Mouse (Mus musculus) cortical plate, adult 2 months (tissue): ENCODE measurements around the gene Prr23a2. TPM values are rescaled to one million over a fixed set of nuclear protein-coding genes. Genes with fewer than 3 reads are reported as not detected.
"Not testable (repeated sequence)": the region's sequence is repeated elsewhere in the genome, so short reads cannot be mapped to it uniquely, and the experiment has no call there.

Source experiments
- H3K27ac ChIP-seq: fragments of 200-500 bp; 2 replicates; pipeline ENCODE4 v1.5.1; 2012; ENCODE audit warnings: low read length, control low read depth, inconsistent platforms; ENCODE audit not compliant: insufficient read depth
- H3K4me1 ChIP-seq: fragments of 200-500 bp; 2 replicates; pipeline ENCODE4 v1.6.1; 2011; ENCODE audit warnings: low read length; ENCODE audit not compliant: control insufficient read depth, insufficient read depth
- H3K4me3 ChIP-seq: fragments of 200-500 bp; 2 replicates; pipeline ENCODE4 v1.5.1; 2011; ENCODE audit warnings: mild to moderate bottlenecking, low read length, control low read depth; ENCODE audit not compliant: insufficient read depth
- CTCF ChIP-seq: fragments of 200-500 bp; IDR thresholded peaks from 2 replicates; pipeline ENCODE4 v1.5.1; 2011; ENCODE audit warnings: mild to moderate bottlenecking, control low read depth, low read length; ENCODE audit not compliant: insufficient read depth; ENCODE audit errors: extremely low read depth
- POLR2A ChIP-seq: fragments of 200-500 bp; IDR thresholded peaks from 2 replicates; pipeline ENCODE4 v1.6.1; 2011; ENCODE audit warnings: mild to moderate bottlenecking, low read length, control low read depth; ENCODE audit not compliant: insufficient read depth; ENCODE audit errors: extremely low read depth
- polyA plus RNA-seq: library from polyadenylated mRNA; depleted of rRNA; stranded (reverse); fragments of >200 nt; gene quantifications from 2 replicates; pipeline ENCODE4 v1.2.3, GENCODE M21; 2012; rRNA removed

Prr23a2 gene
- polyA plus RNA-seq = not detected in 2 replicates

DNA sequence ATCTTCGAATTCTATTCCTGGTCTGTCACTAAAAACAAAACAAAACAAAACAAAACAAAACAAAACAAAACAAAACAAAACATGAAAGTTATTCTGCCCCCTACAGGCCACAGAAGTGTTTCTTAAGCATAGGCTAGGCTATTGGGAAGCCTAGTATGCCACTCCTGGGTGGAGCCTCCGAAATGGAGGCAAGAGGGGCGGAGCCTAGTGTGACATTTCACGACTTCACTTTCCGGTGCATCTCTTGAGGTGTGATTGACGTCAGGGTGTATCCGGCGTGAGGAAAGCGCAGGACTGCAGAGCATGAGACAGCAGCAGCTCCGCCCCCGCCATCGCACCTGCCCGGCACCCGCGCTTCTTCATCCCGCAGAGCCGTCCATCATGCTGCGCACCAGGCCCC is at the start of gene Prr23a2:
Prr23a2 (plus strand) TSS at position 285 of the 400 bp plus-strand sequence.
- H3K4me1 ChIP-seq = no peaks in the 10 kb centered on the region
- TF ChIP-seq CTCF (no peak), POLR2A (no peak)

DNA sequence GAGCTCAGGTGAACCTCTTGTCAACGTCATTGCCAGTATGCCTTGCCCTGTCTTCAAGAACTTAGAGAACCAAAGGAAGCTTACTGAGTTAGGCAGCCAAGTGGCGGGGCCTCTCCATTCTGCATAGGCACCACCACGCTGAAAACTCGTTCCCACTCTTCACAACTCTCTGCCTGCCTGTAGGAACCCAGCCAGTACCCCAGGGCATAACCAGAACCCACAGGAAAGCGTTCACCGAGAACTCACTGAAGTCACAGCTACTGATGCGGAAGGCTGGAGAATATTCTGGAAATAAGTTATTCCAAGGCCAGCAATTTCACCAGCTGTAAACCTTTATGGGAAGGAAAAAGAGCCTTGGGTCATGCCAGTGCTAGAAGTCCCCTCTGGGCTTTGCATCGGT is 48.7 kb upstream of the Prr23a2 start:
- Histone ChIP-seq H3K27ac (no peak overlapping the region), H3K4me3 (no peak overlapping the region), H3K4me1 (no peaks in the 10 kb centered on the region)
- no peak for TF ChIP-seq CTCF
- TF ChIP-seq POLR2A = no peak

More for the DNA sequence above, at the start of gene Prr23a2:
- H3K27ac ChIP-seq = no peak within 1 kb of the TSS
- no peak within 1 kb of the TSS for H3K4me3 ChIP-seq

DNA sequence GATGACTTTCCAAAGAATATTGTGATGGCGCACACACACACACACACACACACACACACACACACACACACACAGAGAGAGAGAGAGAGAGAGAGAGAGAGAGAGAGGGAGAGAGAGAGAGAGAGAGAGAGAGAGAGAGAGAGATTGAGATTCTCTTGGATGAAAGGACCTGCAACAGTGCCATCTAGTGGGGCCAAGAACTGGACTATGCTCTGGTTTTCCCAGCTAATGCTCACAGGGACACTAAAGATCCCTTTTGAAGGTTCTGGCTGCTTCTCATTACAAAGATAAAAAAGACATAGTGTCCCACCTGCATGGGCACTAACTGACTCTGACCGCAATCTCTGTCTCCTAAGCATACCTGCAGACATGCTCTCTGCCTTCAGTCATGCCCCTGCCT is 46.8 kb upstream of the Prr23a2 start:
- TF ChIP-seq CTCF = peak; percentile 63
- not testable (repeated sequence) for H3K4me3 ChIP-seq, H3K27ac ChIP-seq, H3K4me1 ChIP-seq

DNA sequence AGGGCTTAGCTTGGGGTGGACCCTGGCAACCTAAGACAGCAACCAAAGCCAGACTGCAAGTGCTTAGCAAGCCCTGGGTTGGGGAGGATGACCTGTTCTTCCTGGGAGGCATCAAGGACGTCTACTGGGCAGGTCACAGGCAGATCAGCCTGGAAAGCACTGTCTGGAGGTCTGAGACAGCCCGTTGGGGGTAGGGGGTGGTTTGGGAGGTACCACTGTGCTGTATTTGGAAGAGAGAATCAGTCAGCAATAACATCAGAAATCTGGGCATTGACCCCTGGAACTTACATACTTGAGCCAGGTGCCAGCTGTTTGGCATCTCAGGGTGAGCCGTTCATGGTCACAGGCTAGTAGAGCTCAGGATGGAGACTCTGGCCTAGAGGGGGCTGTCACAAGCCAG is 40.2 kb upstream of the Prr23a2 start:
- H3K4me3 ChIP-seq = no peak overlapping the region
- TF ChIP-seq POLR2A = no peak
- TF ChIP-seq CTCF = no peak
- no peak overlapping the region for H3K27ac ChIP-seq
- H3K4me1 ChIP-seq = no peaks in the 10 kb centered on the region

DNA sequence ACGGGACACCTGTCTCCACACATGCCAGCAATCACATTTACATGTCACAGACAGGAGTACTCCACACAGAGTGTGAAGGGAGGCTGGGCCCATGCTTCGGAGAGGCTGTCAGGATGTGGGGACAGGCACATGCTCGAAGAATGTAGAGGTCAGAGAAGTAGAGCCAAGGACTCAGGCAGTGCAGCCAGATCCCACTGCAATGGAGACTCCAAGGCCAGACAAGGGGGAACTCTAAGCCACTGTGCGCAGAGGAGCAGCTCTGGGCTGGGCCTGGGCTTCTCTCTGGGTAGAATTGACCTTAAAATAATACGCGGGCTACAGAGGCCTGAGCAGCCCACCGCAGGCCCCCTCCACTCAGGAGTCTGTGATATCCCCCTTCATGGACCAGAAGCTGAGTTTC is 38.7 kb upstream of the Prr23a2 start:
- Histone ChIP-seq H3K4me1 (no peaks in the 10 kb centered on the region), H3K27ac (no peak overlapping the region), H3K4me3 (no peak overlapping the region)
- TF ChIP-seq CTCF = no peak
- TF ChIP-seq POLR2A = no peak

DNA sequence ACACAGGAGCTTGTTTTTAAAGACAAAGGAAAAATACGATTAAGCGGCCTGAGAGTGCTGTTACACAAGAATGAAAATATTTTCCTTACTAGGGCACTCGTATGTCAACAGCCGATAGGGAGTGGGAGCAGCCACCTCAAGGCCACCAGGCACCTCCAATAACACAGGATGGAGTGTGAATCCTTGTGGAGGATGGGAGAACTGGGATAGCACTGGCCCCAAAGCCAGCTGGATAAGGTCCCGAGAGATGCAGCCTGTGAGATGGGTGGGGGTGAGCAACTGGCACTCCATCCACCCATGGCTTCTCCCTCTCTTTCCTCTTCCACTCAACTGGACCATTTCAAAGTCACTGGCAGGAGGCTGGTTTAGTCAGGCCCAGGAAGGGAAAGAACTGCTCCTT is 37.3 kb upstream of the Prr23a2 start:
- H3K4me1 ChIP-seq = no peaks in the 10 kb centered on the region
- TF ChIP-seq CTCF (no peak), POLR2A (no peak)
- H3K4me3 ChIP-seq = no peak overlapping the region
- H3K27ac ChIP-seq = no peak overlapping the region

DNA sequence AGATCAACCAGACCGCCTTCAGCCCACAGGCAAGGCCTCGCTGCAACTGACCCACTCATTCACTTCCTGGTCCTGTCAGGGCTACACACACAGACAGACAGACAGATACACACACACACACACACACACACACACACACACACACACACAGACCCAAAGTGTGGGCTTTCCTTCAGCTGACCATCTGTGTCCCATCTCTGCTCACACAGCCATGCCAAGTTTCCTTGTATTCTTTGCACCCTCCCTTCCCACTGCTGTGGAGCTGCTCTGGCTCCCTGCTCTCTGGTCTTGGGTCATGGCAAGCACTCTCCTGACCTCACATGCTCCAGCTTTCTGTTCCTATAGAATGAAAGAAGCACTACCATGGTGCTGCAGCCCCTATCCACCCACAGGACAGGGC is 36.8 kb upstream of the Prr23a2 start:
- no peaks in the 10 kb centered on the region for H3K4me1 ChIP-seq
- no peak overlapping the region for H3K27ac ChIP-seq
- no peak overlapping the region for H3K4me3 ChIP-seq
- TF ChIP-seq POLR2A = no peak
- no peak for TF ChIP-seq CTCF

DNA sequence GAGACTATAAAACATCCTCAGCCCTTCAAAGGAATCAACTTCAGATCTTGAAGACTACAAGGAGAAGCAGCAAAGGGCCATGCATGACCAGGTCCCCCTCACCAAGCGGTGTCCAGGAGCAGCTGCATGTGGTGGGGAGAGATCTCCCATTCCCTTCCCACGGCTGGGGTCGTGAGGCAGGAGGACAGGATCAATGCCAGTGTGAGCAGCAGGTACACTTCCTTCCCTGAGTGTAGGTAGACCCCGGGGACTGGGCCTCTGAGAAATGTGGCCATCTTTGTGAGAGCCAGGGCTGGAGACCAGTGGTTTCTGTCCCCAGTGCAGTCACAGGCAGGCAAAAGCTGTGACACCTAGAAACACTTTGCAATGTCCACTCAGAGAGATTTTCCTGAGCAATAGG is 35.8 kb upstream of the Prr23a2 start:
- no peaks in the 10 kb centered on the region for H3K4me1 ChIP-seq
- H3K27ac ChIP-seq = no peak overlapping the region
- TF ChIP-seq POLR2A = no peak
- no peak for TF ChIP-seq CTCF
- no peak overlapping the region for H3K4me3 ChIP-seq

DNA sequence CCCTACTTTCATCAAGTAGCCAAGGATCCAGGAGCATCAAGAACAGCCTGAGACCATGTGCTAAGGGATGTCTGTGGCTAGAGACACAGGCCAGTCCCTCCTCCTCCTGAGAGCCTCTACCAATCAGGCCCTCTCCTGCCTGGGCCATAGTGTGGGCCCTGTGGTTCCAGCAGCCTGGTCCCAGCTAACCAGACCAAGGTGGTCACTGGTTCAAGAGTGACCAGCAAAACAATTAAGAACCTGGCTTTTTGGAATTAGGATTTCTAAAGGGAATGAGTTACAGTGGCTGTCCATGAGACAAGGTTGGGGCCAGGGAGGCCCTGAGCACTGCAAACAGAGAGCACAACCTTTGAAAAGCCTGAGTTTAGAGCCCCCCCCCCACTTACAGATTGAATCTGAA is 35.2 kb upstream of the Prr23a2 start:
- Histone ChIP-seq H3K27ac (no peak overlapping the region), H3K4me3 (no peak overlapping the region), H3K4me1 (no peaks in the 10 kb centered on the region)
- TF ChIP-seq CTCF (no peak), POLR2A (no peak)

DNA sequence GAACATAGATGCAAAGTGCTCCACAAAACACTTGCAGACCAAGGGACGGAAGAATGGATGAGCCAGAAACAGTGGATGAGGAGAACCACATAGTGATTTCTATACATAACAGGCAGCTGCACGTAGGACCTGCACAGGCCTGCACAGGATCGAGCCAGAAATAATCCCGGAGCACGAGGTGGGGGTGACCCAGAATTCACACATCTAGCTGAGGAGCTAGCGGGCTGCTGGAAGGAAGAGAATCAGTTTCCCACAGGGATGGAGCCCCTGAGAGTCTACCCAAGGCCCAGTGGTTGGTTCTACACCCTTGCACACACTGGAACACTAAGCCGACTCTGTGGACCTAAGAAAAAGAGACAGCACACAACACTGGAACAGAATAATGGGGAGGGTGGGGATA is 32.5 kb upstream of the Prr23a2 start:
- Histone ChIP-seq H3K4me1 (no peaks in the 10 kb centered on the region), H3K4me3 (no peak overlapping the region), H3K27ac (no peak overlapping the region)
- TF ChIP-seq POLR2A (no peak), CTCF (no peak)

DNA sequence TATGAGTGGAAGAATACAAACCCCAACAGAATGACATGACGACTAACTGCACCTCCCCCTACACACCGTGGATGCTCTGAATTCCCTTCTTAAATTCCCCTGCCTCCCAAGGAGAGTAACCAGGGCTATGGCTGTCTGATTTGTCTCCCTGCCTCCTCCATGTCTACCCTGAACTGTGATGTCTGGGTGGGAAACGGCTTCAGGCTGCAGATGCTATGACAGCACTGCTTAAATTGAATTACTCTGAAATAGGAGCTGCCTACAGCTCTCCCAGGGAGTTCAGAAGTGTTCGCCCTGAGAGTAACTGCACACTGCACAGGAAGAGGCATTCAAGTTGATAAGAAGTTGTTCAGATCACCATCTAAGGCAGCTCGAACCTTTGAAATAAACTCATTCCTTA is 26.8 kb upstream of the Prr23a2 start:
- Histone ChIP-seq H3K4me1 (no peaks in the 10 kb centered on the region), H3K4me3 (no peak overlapping the region), H3K27ac (no peak overlapping the region)
- TF ChIP-seq CTCF (no peak), POLR2A (no peak)
